Mouse (Mus musculus) thymus, adult 2 months (tissue): Measurements from ENCODE around the gene Rec8.

Source experiments
- CTCF ChIP-seq: fragments of 200-500 bp; IDR thresholded peaks from 2 replicates; pipeline ENCODE4 v1.5.1; 2012; ENCODE audit warnings: mild to moderate bottlenecking, control low read depth, low read length, moderate library complexity, borderline replicate concordance; ENCODE audit not compliant: control insufficient read depth, poor library complexity, insufficient read depth; ENCODE audit errors: extremely low read depth
- POLR2A ChIP-seq: fragments of 200-500 bp; IDR thresholded peaks from 2 replicates; pipeline ENCODE4 v1.6.1; 2012; ENCODE audit warnings: mild to moderate bottlenecking, low read length, control low read depth, moderate library complexity; ENCODE audit not compliant: control insufficient read depth, poor library complexity, insufficient read depth; ENCODE audit errors: extremely low read depth

DNA sequence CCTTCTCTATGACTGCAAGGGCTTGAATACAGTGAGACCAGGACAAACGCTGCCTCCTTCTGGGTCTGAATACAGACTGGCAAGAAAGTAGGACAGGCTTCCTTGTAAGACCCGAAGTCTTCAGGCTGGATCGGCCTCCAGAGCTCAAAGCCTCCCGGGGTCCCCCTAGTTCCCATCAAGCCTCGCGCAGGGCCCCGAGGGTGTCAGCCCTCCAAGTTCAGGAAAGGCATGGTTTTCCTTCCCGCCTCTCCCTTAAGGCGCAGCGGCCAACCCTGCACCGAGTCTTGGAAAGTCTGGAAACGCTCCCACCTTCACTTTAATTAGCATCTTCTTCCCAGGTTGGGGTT, 53.6 kb downstream of the Rec8 start:
- no peak for TF ChIP-seq CTCF
- no peak for TF ChIP-seq POLR2A
